Mouse (Mus musculus) heart, adult 9 months (tissue): ENCODE data around the gene Them5.

Experiments used
- DNase-seq, 2 experiments: peaks; one replicate each; pipeline ENCODE4 v3.0.0; 2022; ENCODE audit warnings: low spot score in 2 of 2

Gene Them5

DNA sequence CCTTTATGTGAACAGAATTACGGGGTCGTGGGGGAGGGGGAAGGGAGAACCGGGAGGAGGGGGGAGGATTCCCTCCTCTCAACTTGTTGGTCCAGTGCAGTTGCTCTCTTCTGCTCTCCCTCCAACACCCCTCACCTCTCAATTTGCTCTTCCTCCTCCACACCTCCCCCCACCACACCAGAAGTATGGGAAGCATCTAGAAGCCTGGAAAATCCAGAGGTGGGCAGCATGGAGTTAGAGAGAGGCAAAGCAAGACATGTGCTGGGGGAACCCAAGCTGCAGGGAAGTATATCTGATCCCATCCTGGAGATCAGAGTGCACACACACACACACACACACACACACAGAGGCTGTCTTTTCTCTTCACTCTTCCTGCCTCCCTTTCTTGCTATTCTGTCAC lies 30.1 kb downstream of the Them5 start:
- DNase-seq = no peak

DNA sequence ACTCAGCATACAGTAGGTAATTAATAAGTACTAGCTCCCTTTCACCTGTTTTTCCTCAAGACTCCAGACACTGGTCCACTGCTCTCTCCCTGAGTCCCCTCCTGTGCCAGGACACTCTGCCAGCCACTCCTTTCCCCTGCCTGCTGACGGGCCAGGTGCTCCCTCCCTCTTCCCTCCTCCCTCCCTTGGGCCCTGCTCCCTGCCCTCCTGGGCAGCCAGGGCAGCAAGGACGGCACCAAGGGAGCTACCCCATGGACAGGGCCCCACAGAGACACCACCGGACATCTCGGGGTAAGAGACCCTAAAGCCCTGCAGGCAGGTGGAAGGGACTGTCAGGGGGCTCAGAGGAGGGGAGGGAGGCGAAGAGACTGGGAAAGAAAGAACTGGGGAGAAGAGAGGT lies 30.7 kb downstream of the Them5 start, which contains the start of gene Rorc:
Rorc (plus strand) TSS at position 154 of the 400 bp plus-strand sequence.
- peak; percentile 57 to 60 for DNase-seq

GRCm38 (mm10) chr3:94373090-94373489 lies 31.2 kb downstream of the Them5 start:
- DNase-seq = no peak

DNA sequence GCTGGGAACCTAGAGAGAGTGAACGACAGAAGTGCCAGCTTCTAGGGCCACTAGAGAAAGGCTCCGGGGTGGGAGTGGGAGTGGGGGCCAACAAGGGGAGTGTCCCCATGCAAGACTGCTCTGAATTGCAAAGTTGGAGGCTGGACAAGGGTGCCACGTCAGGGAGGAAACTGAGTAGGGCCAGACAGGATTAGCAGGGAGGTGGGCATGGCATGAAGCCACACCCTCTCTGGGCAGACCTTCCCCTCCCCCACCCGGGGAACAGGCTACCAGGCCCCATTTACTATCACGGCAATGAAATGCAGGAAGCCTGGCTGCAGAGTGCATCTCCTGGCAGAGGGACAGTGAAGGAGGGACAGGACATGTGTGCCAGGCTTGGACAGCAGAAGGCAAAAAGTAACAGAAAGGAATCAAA lies 31.7 kb downstream of the Them5 start:
- no peak for DNase-seq

GRCm38 (mm10) chr3:94374636-94375035 lies 32.7 kb downstream of the Them5 start:
- no peak for DNase-seq

- DNase-seq = no peak
Observed at GRCm38 (mm10) chr3:94375146-94375545, 33.2 kb downstream of the Them5 start.

- no peak for DNase-seq
Observed at GRCm38 (mm10) chr3:94375861-94376260, 34.0 kb downstream of the Them5 start.

DNA sequence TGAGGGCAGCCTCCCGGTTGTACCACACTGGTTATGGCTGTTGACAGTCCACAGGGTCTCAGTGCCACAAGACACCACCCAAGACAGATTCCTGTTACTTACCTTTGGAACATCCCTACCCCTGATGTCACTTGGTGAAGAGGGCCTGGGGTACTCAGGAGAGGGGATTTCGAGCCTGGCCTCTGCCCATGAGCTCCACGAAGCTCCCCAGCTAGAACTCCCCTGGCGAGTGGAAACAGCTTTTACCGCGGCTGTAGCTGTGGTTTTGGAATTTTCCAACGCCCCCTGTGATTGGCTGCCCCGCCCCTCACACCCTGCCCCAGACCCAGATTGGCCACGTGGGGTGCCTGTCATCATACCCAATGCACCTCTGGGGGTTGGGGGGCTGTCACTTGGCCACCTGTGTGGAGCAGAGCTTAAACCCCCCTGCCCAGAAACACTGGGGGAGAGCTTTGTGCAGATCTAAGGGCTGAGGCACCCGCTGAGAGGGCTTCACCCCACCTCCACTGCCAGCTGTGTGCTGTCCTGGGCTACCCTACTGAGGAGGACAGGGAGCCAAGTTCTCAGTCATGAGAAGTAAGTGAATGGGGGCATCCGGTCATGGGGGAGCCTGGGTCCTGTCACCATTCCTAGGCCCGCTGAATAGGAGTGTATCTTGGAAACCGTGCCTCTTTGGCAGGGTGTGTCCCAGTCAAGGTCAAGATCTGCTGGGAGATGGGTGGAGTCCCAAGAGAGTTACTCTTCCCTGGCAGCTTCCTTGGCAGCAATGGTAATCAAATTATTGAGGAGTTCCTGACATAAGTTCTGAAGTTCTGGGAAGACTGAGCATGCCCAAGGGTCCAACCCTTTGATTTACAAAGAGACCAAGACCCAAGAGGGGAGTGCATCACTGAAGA lies 35.4 kb downstream of the Them5 start:
- no peak for DNase-seq

DNA sequence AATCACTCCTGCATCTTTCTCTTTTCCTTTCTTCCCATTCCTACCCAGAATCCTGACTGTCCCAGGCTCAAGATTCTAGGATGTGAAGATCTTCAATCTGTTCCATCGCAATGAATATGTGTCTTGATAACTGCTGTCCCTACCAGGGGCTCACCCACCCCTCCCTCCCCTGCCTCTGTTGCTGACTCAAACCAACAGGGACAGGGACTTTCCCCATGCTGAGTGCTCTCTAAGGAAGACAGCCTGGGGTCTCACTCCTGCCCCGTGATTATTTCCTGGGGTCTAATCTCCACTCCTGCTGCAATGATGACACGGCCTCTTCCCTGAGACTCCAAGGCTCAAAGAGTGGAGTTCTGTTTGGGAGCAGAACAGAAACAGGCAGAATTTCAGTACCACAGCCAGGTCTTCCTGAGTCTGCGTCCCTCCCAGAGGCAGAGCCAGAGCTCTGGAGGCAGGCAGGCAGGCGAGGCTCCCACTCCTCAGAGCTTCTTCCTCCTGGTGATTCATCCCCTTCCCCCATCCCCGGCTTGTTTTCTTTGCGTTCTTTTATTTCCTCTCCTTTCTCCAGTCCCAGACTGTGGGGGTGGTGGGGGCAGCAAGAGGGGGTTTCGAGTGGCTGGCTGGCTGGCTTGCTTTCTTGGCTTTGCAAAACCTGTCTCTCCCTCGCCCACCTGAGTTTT lies 38.1 kb downstream of the Them5 start:
- no peak for DNase-seq

DNA sequence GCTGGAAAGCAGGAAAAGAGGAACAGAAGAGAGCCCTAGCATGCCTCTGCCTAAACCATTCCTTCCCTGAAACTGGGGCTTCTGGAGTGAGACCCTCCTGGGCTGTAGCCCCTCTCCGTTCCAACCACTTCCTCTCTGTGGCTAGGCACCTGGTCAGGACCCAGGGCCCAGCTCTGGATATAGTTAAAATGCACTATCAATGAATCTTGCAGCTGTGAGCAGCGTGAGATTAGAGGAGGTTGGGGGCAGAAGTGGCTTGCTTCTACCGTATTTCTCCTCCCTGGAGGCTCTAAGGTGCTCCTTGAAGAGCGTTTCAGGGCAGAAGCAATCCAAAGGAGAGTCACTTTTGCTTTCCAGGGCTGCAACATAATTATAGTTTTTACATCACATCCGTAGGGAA lies 40.4 kb downstream of the Them5 start:
- no peak for DNase-seq

DNA sequence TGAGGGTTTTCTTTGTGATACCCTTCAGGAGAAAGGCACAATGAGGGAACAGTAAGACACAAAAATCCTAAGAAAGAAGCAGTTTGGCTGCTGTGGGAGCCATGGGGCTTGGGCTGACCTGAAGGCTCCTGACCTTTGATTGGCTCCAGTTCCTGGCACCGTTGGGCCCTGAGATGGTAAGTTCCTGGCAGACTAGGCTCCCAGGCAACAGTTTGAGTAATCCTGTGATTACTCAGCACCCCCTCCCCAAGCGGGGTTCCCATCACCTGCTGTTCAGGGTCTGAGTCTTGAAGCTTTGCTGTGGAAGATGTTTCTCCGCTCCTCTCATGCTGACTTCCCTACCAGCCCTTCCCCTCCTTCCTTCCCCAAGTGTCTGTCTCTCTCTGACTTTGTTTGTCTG lies 41.6 kb downstream of the Them5 start:
- DNase-seq = no peak

- no peak for DNase-seq
Observed at GRCm38 (mm10) chr3:94386671-94387070, 44.8 kb downstream of the Them5 start.

DNA sequence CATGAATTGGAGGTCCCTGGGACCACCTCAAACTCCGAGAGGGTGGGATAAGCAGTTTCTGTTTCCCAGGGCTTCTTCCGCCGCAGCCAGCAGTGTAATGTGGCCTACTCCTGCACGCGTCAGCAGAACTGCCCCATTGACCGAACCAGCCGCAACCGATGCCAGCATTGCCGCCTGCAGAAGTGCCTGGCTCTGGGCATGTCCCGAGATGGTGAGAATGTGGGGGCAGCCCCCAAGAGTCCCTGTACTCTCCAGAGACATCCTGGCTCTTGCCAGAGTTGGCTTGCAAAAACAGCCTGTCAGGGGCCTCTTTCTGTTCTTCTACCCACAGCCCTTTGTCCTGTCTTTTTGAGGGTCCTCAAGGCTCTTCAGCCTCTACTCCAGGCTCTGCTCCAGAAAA lies 45.5 kb downstream of the Them5 start:
- DNase-seq = no peak

- DNase-seq = no peak
Observed at GRCm38 (mm10) chr3:94388047-94388446, 46.1 kb downstream of the Them5 start.

- no peak for DNase-seq
Observed at GRCm38 (mm10) chr3:94389420-94389819, 47.5 kb downstream of the Them5 start.

GRCm38 (mm10) chr3:94391001-94391400 lies 49.1 kb downstream of the Them5 start:
- DNase-seq = no peak

- DNase-seq = no peak
Observed at GRCm38 (mm10) chr3:94392128-94392527, 50.2 kb downstream of the Them5 start.

DNA sequence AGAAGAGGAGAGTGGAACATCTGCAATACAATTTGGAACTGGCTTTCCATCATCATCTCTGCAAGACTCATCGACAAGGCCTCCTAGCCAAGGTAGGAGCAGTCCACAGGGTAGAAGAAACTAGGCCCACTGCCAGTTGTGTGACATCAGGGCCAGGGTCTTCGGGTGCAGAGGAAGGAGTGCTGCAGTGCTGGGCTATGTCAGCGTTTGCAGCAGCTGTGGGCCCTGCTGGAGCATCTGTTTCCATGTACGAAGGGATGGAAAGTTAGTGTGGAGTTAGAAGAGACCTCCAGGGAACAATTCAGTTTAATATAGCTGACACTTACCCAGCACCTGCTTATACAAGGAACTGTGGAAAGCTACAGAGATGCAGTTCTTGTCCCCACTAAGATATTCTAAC lies 51.1 kb downstream of the Them5 start:
- DNase-seq = no peak

GRCm38 (mm10) chr3:94396336-94396735 lies 54.4 kb downstream of the Them5 start:
- no peak for DNase-seq

DNA sequence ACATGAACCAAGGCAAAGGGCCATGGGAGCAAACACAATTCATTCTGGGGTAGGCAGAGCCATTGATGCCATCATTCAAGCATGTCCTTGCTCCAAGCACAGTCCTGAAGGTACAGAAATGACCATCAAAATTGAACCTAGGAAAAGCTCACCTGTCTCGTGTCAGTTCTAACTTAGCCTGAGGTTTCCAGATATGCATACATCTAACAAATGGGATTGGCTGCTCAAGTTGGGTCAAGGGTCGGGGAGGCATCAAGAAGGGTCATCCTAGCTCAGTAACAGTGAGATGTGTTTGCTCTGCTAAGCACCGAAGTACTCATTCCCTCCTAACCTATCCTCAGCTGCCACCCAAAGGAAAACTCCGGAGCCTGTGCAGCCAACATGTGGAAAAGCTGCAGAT lies 55.0 kb downstream of the Them5 start:
- DNase-seq = no peak
